Mouse (Mus musculus) layer of hippocampus, postnatal 10 days (tissue): ENCODE measurements around the gene Rab37. TPM values are rescaled to one million over a fixed set of nuclear protein-coding genes. Genes with fewer than 3 reads are reported as not detected.

Source experiments
- DNase-seq, 2 experiments: peaks; one replicate each; pipeline ENCODE4 v3.0.0; 2021; ENCODE audit warnings: low spot score in 2 of 2
- long read RNA-seq: library from polyadenylated mRNA; stranded (forward); transcript quantifications from one replicate; pipeline ENCODE4 v2.0.0, GENCODE M21; 2023
- total RNA-seq, 2 experiments: library from RNA; stranded (reverse); gene quantifications; 2 replicates each; pipeline ENCODE4 v1.2.3; 2021

The Rab37 gene
- total RNA-seq, result 1 to 10 TPM in 1 of 2 experiments, under 1 TPM in 1; 0.91 to 1.6 TPM
- long read RNA-seq, result 0 reads

- DNase-seq, result no peak
Measured at GRCm38 (mm10) chr11:115091362-115091901, at the start of gene Rab37. Gene Rab37, plus strand, starts transcription at chr11:115091431.

- no peak for DNase-seq
Measured at GRCm38 (mm10) chr11:115048259-115048658, 43.0 kb upstream of the Rab37 start, which contains the start of gene Cd300ld3. Gene Cd300ld3, minus strand, starts transcription at chr11:115048409.

- peak in 1 of 2 experiments; percentile 19 for DNase-seq
Measured at GRCm38 (mm10) chr11:115049282-115049895, 41.8 kb upstream of the Rab37 start.

- no peak for DNase-seq
Measured at GRCm38 (mm10) chr11:115052206-115052605, 39.0 kb upstream of the Rab37 start.

- DNase-seq, result no peak
Measured at GRCm38 (mm10) chr11:115052991-115053390, 38.2 kb upstream of the Rab37 start.

GRCm38 (mm10) chr11:115054537-115054936 lies 36.7 kb upstream of the Rab37 start:
- DNase-seq, result no peak

GRCm38 (mm10) chr11:115058701-115059100 lies 32.5 kb upstream of the Rab37 start:
- no peak for DNase-seq

- DNase-seq, result no peak
Measured at GRCm38 (mm10) chr11:115059797-115060196, 31.4 kb upstream of the Rab37 start.

GRCm38 (mm10) chr11:115062077-115062476 lies 29.2 kb upstream of the Rab37 start, which contains the start of gene Cd300e:
Gene Cd300e, minus strand, starts transcription at chr11:115062177.
- no peak for DNase-seq

- DNase-seq, result no peak
Measured at GRCm38 (mm10) chr11:115066768-115067167, 24.5 kb upstream of the Rab37 start.

GRCm38 (mm10) chr11:115071015-115071551 lies 20.1 kb upstream of the Rab37 start:
- DNase-seq, result no peak

- peak in 1 of 2 experiments; percentile 22 for DNase-seq
Measured at GRCm38 (mm10) chr11:115071631-115072294, 19.5 kb upstream of the Rab37 start.

GRCm38 (mm10) chr11:115073002-115073401 lies 18.2 kb upstream of the Rab37 start:
- no peak for DNase-seq

- no peak for DNase-seq
Measured at GRCm38 (mm10) chr11:115075407-115075806, 15.8 kb upstream of the Rab37 start.

GRCm38 (mm10) chr11:115075859-115076258 lies 15.4 kb upstream of the Rab37 start:
- DNase-seq, result no peak

GRCm38 (mm10) chr11:115077436-115077835 lies 13.8 kb upstream of the Rab37 start:
- no peak for DNase-seq

GRCm38 (mm10) chr11:115078680-115079079 lies 12.6 kb upstream of the Rab37 start:
- DNase-seq, result no peak

GRCm38 (mm10) chr11:115080886-115081285 lies 10.3 kb upstream of the Rab37 start:
- peak; percentile 61 to 68 for DNase-seq

GRCm38 (mm10) chr11:115081373-115081772 lies 9.9 kb upstream of the Rab37 start:
- DNase-seq, result no peak

GRCm38 (mm10) chr11:115082196-115082595 lies 9.0 kb upstream of the Rab37 start:
- no peak for DNase-seq

GRCm38 (mm10) chr11:115083376-115084139 lies 7.7 kb upstream of the Rab37 start:
- DNase-seq, result peak; percentile 87
